Mouse (Mus musculus): ENCODE data around the gene Mcam. TPM values are rescaled to one million over a fixed set of nuclear protein-coding genes. Genes with fewer than 3 reads are reported as not detected.
A peak's percentile ranks its signal among the peaks of the same experiment; 100 is the strongest.

Mcam gene
- total and polyA plus RNA-seq, 2 experiments from 2014 or later: 4.4 to 14.6 TPM

DNA sequence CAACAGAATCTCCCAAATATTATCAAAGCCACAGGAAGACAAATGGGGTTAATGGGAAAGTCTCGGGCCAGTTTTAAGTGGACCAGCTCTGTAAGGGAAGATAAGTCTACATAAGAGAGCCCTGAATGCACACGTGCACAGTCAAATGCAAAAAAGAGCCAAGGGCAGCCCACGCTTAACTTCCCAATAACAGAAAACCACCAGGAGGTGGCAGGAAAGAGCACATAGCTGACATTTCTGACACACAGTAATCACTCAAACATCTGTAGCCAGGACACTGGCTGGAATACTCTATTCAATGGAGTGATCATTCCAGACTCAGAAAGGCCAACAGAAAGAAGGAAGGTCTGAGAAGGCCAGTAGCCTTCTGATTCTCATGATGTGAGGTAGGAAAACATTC lies 13.0 kb downstream of the Mcam start:
- peak; percentile 71 for TF ChIP-seq CTCF (IDR thresholded peaks at IDR 0.05)
- H3K9ac ChIP-seq (replicated peaks; ENCODE audit: low read length, poor library complexity, severe bottlenecking): no peak overlapping the region
- no peak overlapping the region for H3K4me2 ChIP-seq (ENCODE audit: low read depth, low read length, poor library complexity, severe bottlenecking)
- H3K4me3 ChIP-seq (ENCODE audit: low read depth, low read length): no peak overlapping the region
- 47% methylated on average over 3 of the region's 3 CpGs for WGBS
- no peak overlapping the region for H3K27ac ChIP-seq (ENCODE audit: low read depth, low read length)
- H3K27me3 ChIP-seq (ENCODE audit: insufficient read depth, low read length): no peaks in the 10 kb centered on the region
- no peaks in the 10 kb centered on the region for H3K4me1 ChIP-seq (ENCODE audit: insufficient read depth, low read length)
- no peaks in the 10 kb centered on the region for H3K9me3 ChIP-seq (ENCODE audit: low read length)
- DNase-seq (ENCODE audit: low spot score) (no peak), ATAC-seq (ENCODE audit: low FRiP score) (no peak)
- H3K36me3 ChIP-seq (ENCODE audit: insufficient read depth, low read length): peaks cover 7% of the 10 kb centered on the region

- ATAC-seq (ENCODE audit: low FRiP score) (no peak), DNase-seq (ENCODE audit: low spot score) (no peak)
- Histone ChIP-seq H3K27ac (ENCODE audit: low read depth, low read length) (no peak overlapping the region), H3K36me3 (ENCODE audit: insufficient read depth, low read length) (peaks cover 33% of the 10 kb centered on the region), H3K27me3 (ENCODE audit: insufficient read depth, low read length) (no peaks in the 10 kb centered on the region), H3K9me3 (ENCODE audit: low read length) (no peaks in the 10 kb centered on the region), H3K9ac (replicated peaks; ENCODE audit: low read length, poor library complexity, severe bottlenecking) (no peak overlapping the region), H3K4me3 (ENCODE audit: low read depth, low read length) (no peak overlapping the region), H3K4me1 (ENCODE audit: insufficient read depth, low read length) (no peaks in the 10 kb centered on the region), H3K4me2 (ENCODE audit: low read depth, low read length, poor library complexity, severe bottlenecking) (no peak overlapping the region)
- no peak for TF ChIP-seq CTCF (IDR thresholded peaks at IDR 0.05)
- 95% methylated on average over 3 of the region's 3 CpGs for WGBS
Observed at GRCm38 (mm10) chr9:44159886-44160285, 25.6 kb downstream of the Mcam start.

GRCm38 (mm10) chr9:44168931-44169330 lies 34.7 kb downstream of the Mcam start:
- Histone ChIP-seq H3K4me2 (ENCODE audit: low read depth, low read length, poor library complexity, severe bottlenecking) (no peak overlapping the region), H3K9me3 (ENCODE audit: low read length) (no peaks in the 10 kb centered on the region), H3K36me3 (ENCODE audit: insufficient read depth, low read length) (peaks cover 16% of the 10 kb centered on the region), H3K27ac (ENCODE audit: low read depth, low read length) (no peak overlapping the region), H3K27me3 (ENCODE audit: insufficient read depth, low read length) (no peaks in the 10 kb centered on the region), H3K4me1 (ENCODE audit: insufficient read depth, low read length) (no peaks in the 10 kb centered on the region), H3K4me3 (ENCODE audit: low read depth, low read length) (no peak overlapping the region), H3K9ac (replicated peaks; ENCODE audit: low read length, poor library complexity, severe bottlenecking) (no peak overlapping the region)
- no peak for TF ChIP-seq CTCF (IDR thresholded peaks at IDR 0.05)
- DNase-seq (ENCODE audit: low spot score) (no peak), ATAC-seq (ENCODE audit: low FRiP score) (no peak)
- WGBS: 88% methylated on average over 5 of the region's 5 CpGs

DNA sequence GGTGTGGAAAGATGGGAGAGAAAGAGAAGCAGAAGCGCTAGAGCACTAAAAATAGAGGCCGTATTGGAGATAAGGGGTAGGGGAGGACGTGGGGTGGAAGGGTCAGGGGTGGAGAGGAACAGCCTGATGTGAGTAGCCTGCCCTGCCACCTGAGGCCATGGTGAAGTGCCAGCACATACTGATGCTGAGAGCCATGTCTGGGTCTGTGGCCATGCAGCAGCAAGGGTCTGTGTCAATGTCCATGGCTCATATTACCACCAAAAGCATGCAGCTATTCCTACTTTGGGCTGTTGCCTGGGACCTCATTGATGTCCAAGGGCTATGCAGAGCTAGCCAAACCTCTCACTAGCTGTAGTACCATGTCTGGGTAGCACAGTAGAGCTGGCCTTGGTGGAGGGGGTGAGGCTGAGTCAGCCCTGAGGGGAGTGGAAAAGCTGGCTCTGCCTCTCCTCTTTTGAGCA lies 36.5 kb downstream of the Mcam start:
- DNase-seq (ENCODE audit: low spot score): no peak
- Histone ChIP-seq H3K4me3 (ENCODE audit: low read depth, low read length) (no peak overlapping the region), H3K36me3 (ENCODE audit: insufficient read depth, low read length) (peaks cover 16% of the 10 kb centered on the region; the same call in 1 of the 2 replicates), H3K27ac (ENCODE audit: low read depth, low read length) (no peak overlapping the region), H3K4me2 (ENCODE audit: low read depth, low read length, poor library complexity, severe bottlenecking) (no peak overlapping the region), H3K27me3 (ENCODE audit: insufficient read depth, low read length) (no peaks in the 10 kb centered on the region), H3K4me1 (ENCODE audit: insufficient read depth, low read length) (no peaks in the 10 kb centered on the region), H3K9me3 (ENCODE audit: low read length) (no peaks in the 10 kb centered on the region), H3K9ac (replicated peaks; ENCODE audit: low read length, poor library complexity, severe bottlenecking) (no peak overlapping the region)
- no peak for TF ChIP-seq CTCF (IDR thresholded peaks at IDR 0.05)
- 88% methylated on average over 3 of the region's 3 CpGs for WGBS
- no peak for ATAC-seq (ENCODE audit: low FRiP score)

- ATAC-seq (ENCODE audit: low FRiP score) (no peak), DNase-seq (ENCODE audit: low spot score) (no peak)
- 74% methylated on average over 6 of the region's 6 CpGs for WGBS
- H3K36me3 ChIP-seq (ENCODE audit: insufficient read depth, low read length): peaks cover 9% of the 10 kb centered on the region; the same call in 1 of the 2 replicates
- H3K27me3 ChIP-seq (ENCODE audit: insufficient read depth, low read length): no peaks in the 10 kb centered on the region
- TF ChIP-seq CTCF (IDR thresholded peaks at IDR 0.05): no peak
- H3K4me2 ChIP-seq (ENCODE audit: low read depth, low read length, poor library complexity, severe bottlenecking): no peak overlapping the region
- no peak overlapping the region for H3K9ac ChIP-seq (replicated peaks; ENCODE audit: low read length, poor library complexity, severe bottlenecking)
- no peak overlapping the region for H3K4me3 ChIP-seq (ENCODE audit: low read depth, low read length)
- H3K4me1 ChIP-seq (ENCODE audit: insufficient read depth, low read length): no peaks in the 10 kb centered on the region
- H3K27ac ChIP-seq (ENCODE audit: low read depth, low read length): no peak overlapping the region
- no peaks in the 10 kb centered on the region for H3K9me3 ChIP-seq (ENCODE audit: low read length)
Observed at GRCm38 (mm10) chr9:44175556-44175955, 41.3 kb downstream of the Mcam start.

GRCm38 (mm10) chr9:44175957-44176356 lies 41.7 kb downstream of the Mcam start:
- WGBS: 92% methylated on average over 1 of the region's 1 CpGs
- no peak for TF ChIP-seq CTCF (IDR thresholded peaks at IDR 0.05)

More at GRCm38 (mm10) chr9:44175957-44176356, 41.7 kb downstream of the Mcam start:
- Histone ChIP-seq H3K36me3 (ENCODE audit: insufficient read depth, low read length) (peaks cover 5% of the 10 kb centered on the region; the same call in 1 of the 2 replicates), H3K9me3 (ENCODE audit: low read length) (no peaks in the 10 kb centered on the region), H3K4me2 (ENCODE audit: low read depth, low read length, poor library complexity, severe bottlenecking) (no peak overlapping the region), H3K4me3 (ENCODE audit: low read depth, low read length) (no peak overlapping the region), H3K9ac (replicated peaks; ENCODE audit: low read length, poor library complexity, severe bottlenecking) (no peak overlapping the region), H3K27me3 (ENCODE audit: insufficient read depth, low read length) (no peaks in the 10 kb centered on the region), H3K4me1 (ENCODE audit: insufficient read depth, low read length) (no peaks in the 10 kb centered on the region), H3K27ac (ENCODE audit: low read depth, low read length) (no peak overlapping the region)
- ATAC-seq (ENCODE audit: low FRiP score): no peak
- no peak for DNase-seq (ENCODE audit: low spot score)

Data from midbrain, postnatal 0 days (tissue).